Comparison of ENCODE assay signal across 17 mouse cellular contexts in the genomic region with DNA sequence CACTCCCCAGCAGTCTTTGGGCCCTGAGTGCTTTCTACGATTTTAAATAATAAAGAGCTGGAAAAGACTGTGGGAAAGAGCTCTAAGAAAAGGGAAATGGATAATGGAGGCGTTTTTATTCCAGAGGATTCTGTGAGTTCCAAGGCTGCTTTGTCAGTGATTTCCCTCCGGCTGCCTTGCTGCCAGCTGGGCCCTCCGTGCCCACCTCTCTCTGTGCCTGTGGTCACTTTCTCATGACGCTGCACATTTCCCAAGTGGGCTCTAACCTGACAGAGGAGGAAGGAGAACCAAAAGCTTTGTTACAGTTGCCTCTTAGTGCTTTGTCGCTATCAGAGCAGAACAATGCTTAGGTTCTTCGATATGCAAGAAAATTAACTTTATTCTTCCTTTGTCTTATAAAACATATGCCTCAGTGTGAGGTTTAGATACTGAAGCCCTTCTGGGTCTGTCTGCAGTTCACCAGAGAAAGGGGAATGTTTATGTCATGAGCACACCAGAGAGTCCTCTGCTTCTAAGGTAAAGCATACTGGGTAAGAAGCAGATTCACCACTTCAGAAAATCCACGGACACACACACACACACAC. TPM values are rescaled to one million over a fixed set of nuclear protein-coding genes. Genes with fewer than 3 reads are reported as not detected.
DNase-seq lines count a peak whose midpoint lies in the region; ATAC-seq and TF ChIP-seq lines count a peak whose summit lies in the region.
"Had no signal": no experiment of that assay in that cellular context is flagged by ENCODE, and none has a peak within 500 bp of the region (broad histone marks: within the 10 kb centered on the region; RNA-seq: fewer than 3 reads in every experiment).

No protein-coding gene starts in this region.

- H3K4me3 ChIP-seq in heart, embryonic 10.5 days = no peak overlapping the region
- no peak overlapping the region for H3K4me3 ChIP-seq in heart, adult 2 months
- no peak overlapping the region for H3K4me3 ChIP-seq in midbrain, embryonic 14.5 days (replicated peaks; ENCODE audit: low read depth, low read length)
- no peak overlapping the region for H3K4me3 ChIP-seq in midbrain, embryonic 11.5 days (ENCODE audit: low read depth, low read length)
- H3K4me3 ChIP-seq in megakaryocyte, embryonic 14.5 days (replicated peaks) = peak overlapping the region; percentile 18
- H3K4me3 ChIP-seq: limb, embryonic 12.5 days; myocyte had no signal

- H3K27ac ChIP-seq in heart, embryonic 10.5 days = peak overlapping the region; percentile 79
- no peak overlapping the region for H3K27ac ChIP-seq in heart, adult 2 months
- H3K27ac ChIP-seq in midbrain, embryonic 14.5 days (replicated peaks; ENCODE audit: low read depth, low read length) = peak overlapping the region; percentile 17; the same call in 1 of the 2 replicates
- no peak overlapping the region for H3K27ac ChIP-seq in midbrain, embryonic 11.5 days (ENCODE audit: low read depth, low read length)
- H3K27ac ChIP-seq: kidney, postnatal 0 days; limb, embryonic 12.5 days had no signal

- no peak for TF ChIP-seq EP300 in heart, adult 2 months (IDR thresholded peaks at IDR 0.05; ENCODE audit: insufficient read depth, low read depth, low read length)

- DNase-seq in heart, embryonic 10.5 days (ENCODE audit: low spot score) = no peak
- DNase-seq in heart, adult 2 months = no peak
- DNase-seq in midbrain, embryonic 14.5 days = no peak
- no peak for DNase-seq in midbrain, embryonic 11.5 days (ENCODE audit: low spot score, missing footprints)
- no peak for DNase-seq in cerebellum, adult 9-11 months
- no peak for DNase-seq in adrenal gland, postnatal 10 days
- DNase-seq: right cerebral cortex, adult 18-20 months; thymus, postnatal 36 days had no signal

- H3K4me1 ChIP-seq in heart, embryonic 10.5 days = peaks cover 63% of the 10 kb centered on the region
- H3K4me1 ChIP-seq in heart, adult 2 months (ENCODE audit: control insufficient read depth, insufficient read depth, low read length) = peaks cover 7% of the 10 kb centered on the region
- peaks cover 6% of the 10 kb centered on the region; the same call in 1 of the 2 replicates for H3K4me1 ChIP-seq in midbrain, embryonic 14.5 days (ENCODE audit: control insufficient read depth, insufficient read depth, low read length)
- peaks cover 5% of the 10 kb centered on the region for H3K4me1 ChIP-seq in midbrain, embryonic 11.5 days (ENCODE audit: control insufficient read depth, insufficient read depth, low read length)
- H3K4me1 ChIP-seq in megakaryocyte, embryonic 14.5 days = peaks cover 73% of the 10 kb centered on the region

- 62% methylated on average over 8 of the region's 8 CpGs for WGBS in heart, embryonic 10.5 days
- WGBS in heart, adult 2 months = 55% methylated on average over 8 of the region's 8 CpGs
- 43% methylated on average over 8 of the region's 8 CpGs for WGBS in midbrain, embryonic 14.5 days
- 63% methylated on average over 8 of the region's 8 CpGs for WGBS in midbrain, embryonic 11.5 days

- H3K79me2 ChIP-seq in heart, adult 2 months (replicated peaks; ENCODE audit: control insufficient read depth, insufficient read depth, low read length) = no peaks in the 10 kb centered on the region

- no peak for TF ChIP-seq POLR2A in heart, adult 2 months (IDR thresholded peaks at IDR 0.05; ENCODE audit: insufficient read depth, low read depth, low read length)

- TF ChIP-seq CTCF in heart, adult 2 months (IDR thresholded peaks at IDR 0.05) = no peak

- H3K36me3 ChIP-seq in heart, embryonic 10.5 days = no peaks in the 10 kb centered on the region
- no peaks in the 10 kb centered on the region for H3K36me3 ChIP-seq in heart, adult 2 months (ENCODE audit: control insufficient read depth, insufficient read depth, low read length)
- no peaks in the 10 kb centered on the region for H3K36me3 ChIP-seq in midbrain, embryonic 14.5 days (ENCODE audit: control insufficient read depth, insufficient read depth, low read length)
- no peaks in the 10 kb centered on the region for H3K36me3 ChIP-seq in midbrain, embryonic 11.5 days (ENCODE audit: control insufficient read depth, insufficient read depth, low read length)
- no peaks in the 10 kb centered on the region for H3K36me3 ChIP-seq in megakaryocyte, embryonic 14.5 days (replicated peaks; ENCODE audit: low read length)
- H3K36me3 ChIP-seq: limb, embryonic 12.5 days had no signal

- H3K9ac ChIP-seq in heart, adult 2 months (ENCODE audit: low read depth, low read length) = no peak overlapping the region
- no peak overlapping the region for H3K9ac ChIP-seq in midbrain, embryonic 14.5 days (replicated peaks; ENCODE audit: low read length)
- H3K9ac ChIP-seq in midbrain, embryonic 11.5 days (ENCODE audit: low read length) = no peak overlapping the region
- H3K9ac ChIP-seq: limb, embryonic 12.5 days had no signal

- H3K4me2 ChIP-seq in midbrain, embryonic 14.5 days (ENCODE audit: low read length) = no peak overlapping the region
- H3K4me2 ChIP-seq in midbrain, embryonic 11.5 days = no peak overlapping the region
- H3K4me2 ChIP-seq: limb, embryonic 12.5 days had no signal

- no peaks in the 10 kb centered on the region for H3K27me3 ChIP-seq in heart, embryonic 10.5 days (ENCODE audit: insufficient read depth, poor library complexity, severe bottlenecking)
- H3K27me3 ChIP-seq in heart, adult 2 months (ENCODE audit: control insufficient read depth, insufficient read depth, low read length) = no peaks in the 10 kb centered on the region
- H3K27me3 ChIP-seq in midbrain, embryonic 14.5 days (ENCODE audit: control insufficient read depth, insufficient read depth, low read length) = no peaks in the 10 kb centered on the region
- H3K27me3 ChIP-seq in midbrain, embryonic 11.5 days (ENCODE audit: control insufficient read depth, insufficient read depth, low read length) = no peaks in the 10 kb centered on the region
- no peaks in the 10 kb centered on the region for H3K27me3 ChIP-seq in megakaryocyte, embryonic 14.5 days (replicated peaks)
- H3K27me3 ChIP-seq: limb, embryonic 12.5 days had no signal

- no peak for ATAC-seq in midbrain, embryonic 14.5 days (ENCODE audit: low FRiP score, low TSS enrichment)
- ATAC-seq in midbrain, embryonic 11.5 days (ENCODE audit: low FRiP score) = no peak
- ATAC-seq in granulocyte monocyte progenitor cell, adult 5-6 weeks (replicated peaks; ENCODE audit: poor library complexity, severe bottlenecking) = peak; percentile 59

- intact Hi-C loops in heart, adult 2 months (cut with DNase I) = no loop called here

- H3K9me3 ChIP-seq in heart, embryonic 10.5 days = no peaks in the 10 kb centered on the region
- no peaks in the 10 kb centered on the region for H3K9me3 ChIP-seq in midbrain, embryonic 14.5 days (ENCODE audit: control insufficient read depth, low read length)
- H3K9me3 ChIP-seq in midbrain, embryonic 11.5 days (ENCODE audit: control insufficient read depth, low read length) = no peaks in the 10 kb centered on the region
- no peaks in the 10 kb centered on the region for H3K9me3 ChIP-seq in megakaryocyte, embryonic 14.5 days
- H3K9me3 ChIP-seq: limb, embryonic 12.5 days had no signal

RNA-seq across cellular contexts. Expression of a gene that starts 5.0 kb away (rescaled TPM):
- 0.21 and 0.26 TPM in 2 replicates for polyA plus RNA-seq in heart, embryonic 10.5 days (2016; fragmentation: Nextera tagmentation; extraction: Ambion mirVana)
- under 1 TPM; 0.08 to 0.16 TPM for total RNA-seq in heart, adult 2 months (2021)
- polyA plus RNA-seq in heart, adult 2 months (2012; rRNA removed) = 0.27 and 0.47 TPM in 2 replicates
- polyA plus RNA-seq in midbrain, embryonic 14.5 days (2014; fragmentation: Nextera tagmentation; extraction: Ambion mirVana) = not detected in 2 replicates
- polyA plus RNA-seq in midbrain, embryonic 11.5 days (2014; fragmentation: Nextera tagmentation; extraction: Ambion mirVana) = 0.11 TPM in 1 of 2 replicates, not detected in the other
- 0.21 TPM in 1 of 2 replicates, not detected in the other for total RNA-seq in granulocyte monocyte progenitor cell, adult 5-6 weeks (2014; fragmentation: Nextera tagmentation)
- total RNA-seq in granulocyte monocyte progenitor cell, adult 5-6 weeks (2017) = 0.05 TPM in 1 of 2 replicates, not detected in the other
- 0.04 TPM in 1 of 2 replicates, not detected in the other for polyA plus RNA-seq in megakaryocyte, embryonic 14.5 days (2012; ENCODE audit: insufficient read depth, low replicate concordance)
- 1 to 10 TPM in 1 of 2 experiments, under 1 TPM in 1; 0.39 to 1.4 TPM for total RNA-seq in adrenal gland, postnatal 10 days (2021)
- polyA plus RNA-seq: kidney, postnatal 0 days had no signal

RNA-seq across cellular contexts. Expression of a gene that starts 26.7 kb away (rescaled TPM):
- polyA plus RNA-seq in heart, embryonic 10.5 days (2016; fragmentation: Nextera tagmentation; extraction: Ambion mirVana) = 56.4 and 64.3 TPM in 2 replicates
- 10 to 100 TPM; 17.3 to 21.1 TPM for total RNA-seq in heart, adult 2 months (2021)
- 13.6 and 17.8 TPM in 2 replicates for polyA plus RNA-seq in heart, adult 2 months (2012; rRNA removed)
- 44.0 and 51.5 TPM in 2 replicates for polyA plus RNA-seq in midbrain, embryonic 14.5 days (2014; fragmentation: Nextera tagmentation; extraction: Ambion mirVana)
- 61.1 and 74.3 TPM in 2 replicates for polyA plus RNA-seq in midbrain, embryonic 11.5 days (2014; fragmentation: Nextera tagmentation; extraction: Ambion mirVana)
- total RNA-seq in granulocyte monocyte progenitor cell, adult 5-6 weeks (2014; fragmentation: Nextera tagmentation) = 113 and 174 TPM in 2 replicates
- 211 and 237 TPM in 2 replicates for total RNA-seq in granulocyte monocyte progenitor cell, adult 5-6 weeks (2017)
- 34.3 and 74.4 TPM in 2 replicates for polyA plus RNA-seq in megakaryocyte, embryonic 14.5 days (2012; ENCODE audit: insufficient read depth, low replicate concordance)
- 10 to 100 TPM; 52.8 to 65.7 TPM for total RNA-seq in adrenal gland, postnatal 10 days (2021)

RNA-seq across cellular contexts. Expression of a gene that starts 44.5 kb away (rescaled TPM):
- polyA plus RNA-seq in heart, embryonic 10.5 days (2016; fragmentation: Nextera tagmentation; extraction: Ambion mirVana) = 29.4 and 30.8 TPM in 2 replicates
- total RNA-seq in heart, adult 2 months (2021) = 10 to 100 TPM; 25.7 to 27.3 TPM
- polyA plus RNA-seq in heart, adult 2 months (2012; rRNA removed) = 7.0 and 11.8 TPM in 2 replicates
- 12.4 and 16.0 TPM in 2 replicates for polyA plus RNA-seq in midbrain, embryonic 14.5 days (2014; fragmentation: Nextera tagmentation; extraction: Ambion mirVana)
- 23.7 and 25.7 TPM in 2 replicates for polyA plus RNA-seq in midbrain, embryonic 11.5 days (2014; fragmentation: Nextera tagmentation; extraction: Ambion mirVana)
- total RNA-seq in granulocyte monocyte progenitor cell, adult 5-6 weeks (2014; fragmentation: Nextera tagmentation) = 23.5 and 28.7 TPM in 2 replicates
- 21.6 and 26.2 TPM in 2 replicates for total RNA-seq in granulocyte monocyte progenitor cell, adult 5-6 weeks (2017)
- 4.2 and 9.1 TPM in 2 replicates for polyA plus RNA-seq in megakaryocyte, embryonic 14.5 days (2012; ENCODE audit: insufficient read depth, low replicate concordance)
- total RNA-seq in adrenal gland, postnatal 10 days (2021) = 10 to 100 TPM; 40.2 to 46.6 TPM

RNA-seq across cellular contexts. Expression of a gene that starts 54.9 kb away (rescaled TPM):
- 0.18 and 0.33 TPM in 2 replicates for polyA plus RNA-seq in heart, embryonic 10.5 days (2016; fragmentation: Nextera tagmentation; extraction: Ambion mirVana)
- total RNA-seq in heart, adult 2 months (2021) = not detected
- not detected in 2 replicates for polyA plus RNA-seq in heart, adult 2 months (2012; rRNA removed)
- 1.0 and 2.9 TPM in 2 replicates for polyA plus RNA-seq in midbrain, embryonic 14.5 days (2014; fragmentation: Nextera tagmentation; extraction: Ambion mirVana)
- 0.54 and 0.56 TPM in 2 replicates for polyA plus RNA-seq in midbrain, embryonic 11.5 days (2014; fragmentation: Nextera tagmentation; extraction: Ambion mirVana)
- not detected in 2 replicates for total RNA-seq in granulocyte monocyte progenitor cell, adult 5-6 weeks (2014; fragmentation: Nextera tagmentation)
- total RNA-seq in granulocyte monocyte progenitor cell, adult 5-6 weeks (2017) = not detected in 2 replicates
- polyA plus RNA-seq in megakaryocyte, embryonic 14.5 days (2012; ENCODE audit: insufficient read depth, low replicate concordance) = not detected in 2 replicates
- not detected for total RNA-seq in adrenal gland, postnatal 10 days (2021)
- total RNA-seq: adrenal gland, adult 18-20 months; heart, postnatal 25 days had no signal
- polyA plus RNA-seq: myocyte had no signal

RNA-seq across cellular contexts. Expression of a gene that starts 55.4 kb away (rescaled TPM):
- not detected in 2 replicates for polyA plus RNA-seq in heart, embryonic 10.5 days (2016; fragmentation: Nextera tagmentation; extraction: Ambion mirVana)
- not detected for total RNA-seq in heart, adult 2 months (2021)
- polyA plus RNA-seq in heart, adult 2 months (2012; rRNA removed) = not detected in 2 replicates
- polyA plus RNA-seq in midbrain, embryonic 14.5 days (2014; fragmentation: Nextera tagmentation; extraction: Ambion mirVana) = 2.0 TPM in 1 of 2 replicates, not detected in the other
- polyA plus RNA-seq in midbrain, embryonic 11.5 days (2014; fragmentation: Nextera tagmentation; extraction: Ambion mirVana) = not detected in 2 replicates
- total RNA-seq in granulocyte monocyte progenitor cell, adult 5-6 weeks (2014; fragmentation: Nextera tagmentation) = not detected in 2 replicates
- not detected in 2 replicates for total RNA-seq in granulocyte monocyte progenitor cell, adult 5-6 weeks (2017)
- polyA plus RNA-seq in megakaryocyte, embryonic 14.5 days (2012; ENCODE audit: insufficient read depth, low replicate concordance) = 8.5 TPM in 1 of 2 replicates, not detected in the other
- not detected for total RNA-seq in adrenal gland, postnatal 10 days (2021)
- total RNA-seq: adrenal gland, adult 18-20 months; heart, postnatal 25 days; layer of hippocampus, postnatal 14 days had no signal
- polyA plus RNA-seq: kidney, postnatal 0 days; limb, embryonic 12.5 days; lung, embryonic 16.5 days; myocyte had no signal

Comparison
In these comparisons a context has a peak if more than half of its experiments do, and no peak if none do; other contexts are left out.
1. H3K27ac ChIP-seq: peak in heart, embryonic 10.5 days (single experiment) and midbrain, embryonic 14.5 days (single experiment); none in heart, adult 2 months (single experiment) and midbrain, embryonic 11.5 days (single experiment).